Mouse (Mus musculus): Measurements from ENCODE around the gene 2610028H24Rik. TPM values are rescaled to one million over a fixed set of nuclear protein-coding genes. Genes with fewer than 3 reads are reported as not detected.

2610028H24Rik gene
- total RNA-seq (2014; rRNA removed; ENCODE audit: low replicate concordance) (not detected in 2 replicates), polyA plus RNA-seq (2015; fragmentation: Nextera tagmentation; extraction: Ambion mirVana) (0.47 TPM in 1 of 2 replicates, not detected in the other)

DNA sequence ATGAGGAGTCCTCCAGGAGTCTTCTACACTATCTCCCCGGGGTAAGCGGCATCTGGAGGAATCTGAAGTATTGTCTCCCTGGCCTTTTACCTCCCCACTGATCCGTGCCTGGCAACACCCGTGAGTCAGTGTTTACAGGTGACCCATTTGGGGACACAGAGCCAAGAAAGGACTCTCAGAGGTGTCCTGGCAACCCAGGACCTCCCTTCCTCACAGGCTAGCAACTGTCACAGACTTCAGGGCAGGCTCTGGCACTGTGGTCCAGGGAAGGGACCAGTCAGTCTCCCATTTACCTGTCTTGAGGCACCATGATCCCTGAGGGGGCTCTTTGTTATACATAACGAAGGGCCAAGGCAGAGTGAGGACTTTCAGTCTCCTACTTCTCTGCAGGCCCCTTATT, at the start of gene 2610028H24Rik:
Gene 2610028H24Rik (plus strand): TSS at position 231 of the 400 bp plus-strand sequence.
- H3K4me1 ChIP-seq (ENCODE audit: control insufficient read depth, insufficient read depth), result peaks cover 20% of the 10 kb centered on the region
- peak within 1 kb of the TSS; percentile 23; the same call in 1 of the 2 replicates for H3K9ac ChIP-seq (replicated peaks; ENCODE audit: low read depth, low read length)
- no peaks in the 10 kb centered on the region for H3K9me3 ChIP-seq (replicated peaks; ENCODE audit: control insufficient read depth, low read length)
- ATAC-seq (ENCODE audit: insufficient read depth, low read depth) (no peak), DNase-seq (ENCODE audit: low spot score) (no peak)
- H3K4me2 ChIP-seq (ENCODE audit: low read depth, low read length), result no peak within 1 kb of the TSS
- peak within 1 kb of the TSS; percentile 73 for H3K27ac ChIP-seq (ENCODE audit: low read depth)
- no peaks in the 10 kb centered on the region for H3K27me3 ChIP-seq (ENCODE audit: control insufficient read depth, insufficient read depth, low read length)
- TF ChIP-seq EP300 (IDR thresholded peaks at IDR 0.05; ENCODE audit: low read depth) (no peak), CTCF (IDR thresholded peaks at IDR 0.05; ENCODE audit: low read depth) (no peak)
- 72% methylated on average over 5 of the region's 5 CpGs for WGBS
- H3K4me3 ChIP-seq (ENCODE audit: low read depth, low read length), result no peak within 1 kb of the TSS
- no peaks in the 10 kb centered on the region for H3K36me3 ChIP-seq (replicated peaks; ENCODE audit: control insufficient read depth, insufficient read depth, low read length)

DNA sequence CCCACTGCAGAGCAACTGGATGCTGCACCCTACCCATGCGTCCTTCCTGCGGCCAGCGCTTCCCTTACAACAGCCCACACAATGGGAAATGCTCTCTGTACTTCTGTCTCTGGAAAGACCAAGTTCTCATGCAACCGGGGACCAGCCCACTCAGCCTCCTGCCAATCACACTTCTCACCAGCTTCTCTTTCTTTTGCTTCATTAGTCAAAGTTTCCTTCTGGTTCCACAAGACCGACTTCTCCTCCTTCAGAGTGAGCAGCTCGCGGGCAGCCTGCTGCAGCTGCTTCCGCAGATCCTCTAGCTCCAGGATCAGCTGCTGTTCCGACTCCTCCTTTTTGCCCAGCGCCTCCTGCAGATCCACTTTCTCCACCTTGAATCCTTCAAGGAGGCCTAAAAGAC, 40.4 kb upstream of the 2610028H24Rik start:
- Histone ChIP-seq H3K4me1 (ENCODE audit: control insufficient read depth, insufficient read depth) (no peaks in the 10 kb centered on the region), H3K9me3 (replicated peaks; ENCODE audit: control insufficient read depth, low read length) (no peaks in the 10 kb centered on the region), H3K4me2 (ENCODE audit: low read depth, low read length) (no peak overlapping the region), H3K4me3 (ENCODE audit: low read depth, low read length) (no peak overlapping the region), H3K36me3 (replicated peaks; ENCODE audit: control insufficient read depth, insufficient read depth, low read length) (peaks cover 95% of the 10 kb centered on the region), H3K27me3 (ENCODE audit: control insufficient read depth, insufficient read depth, low read length) (no peaks in the 10 kb centered on the region), H3K9ac (replicated peaks; ENCODE audit: low read depth, low read length) (no peak overlapping the region), H3K27ac (ENCODE audit: low read depth) (no peak overlapping the region)
- ATAC-seq (ENCODE audit: insufficient read depth, low read depth) (no peak), DNase-seq (ENCODE audit: low spot score) (no peak)
- no peak for TF ChIP-seq CTCF (IDR thresholded peaks at IDR 0.05; ENCODE audit: low read depth)
- 95% methylated on average over 10 of the region's 10 CpGs for WGBS

DNA sequence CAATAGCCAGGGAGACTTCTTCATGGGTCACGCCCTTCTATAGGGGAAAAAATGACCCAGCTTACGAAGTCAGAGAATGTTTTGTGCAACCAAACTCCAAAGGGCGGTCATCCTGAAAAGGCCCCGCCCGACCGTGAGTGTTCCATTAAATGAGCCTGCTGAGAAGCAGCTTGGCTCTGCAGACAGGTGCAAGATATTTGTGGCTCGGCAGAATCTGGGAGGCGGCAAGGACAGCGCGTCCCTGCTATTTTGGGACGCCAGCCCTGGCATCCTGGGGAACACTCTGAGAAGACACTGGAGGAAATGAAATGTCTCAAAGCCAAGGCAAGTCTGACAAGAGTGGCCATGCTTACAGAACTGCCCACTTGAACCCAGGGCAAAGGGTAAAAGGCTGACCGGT, 32.1 kb upstream of the 2610028H24Rik start:
- ATAC-seq (ENCODE audit: insufficient read depth, low read depth) (peak; percentile 88), DNase-seq (ENCODE audit: low spot score) (peak; percentile 63)
- H3K27me3 ChIP-seq (ENCODE audit: control insufficient read depth, insufficient read depth, low read length), result no peaks in the 10 kb centered on the region
- peak overlapping the region; percentile 97 for H3K27ac ChIP-seq (ENCODE audit: low read depth)
- H3K4me3 ChIP-seq (ENCODE audit: low read depth, low read length), result no peak overlapping the region
- no peak overlapping the region for H3K9ac ChIP-seq (replicated peaks; ENCODE audit: low read depth, low read length)
- H3K4me2 ChIP-seq (ENCODE audit: low read depth, low read length), result no peak overlapping the region
- TF ChIP-seq EP300 (IDR thresholded peaks at IDR 0.05; ENCODE audit: low read depth) (peak; percentile 72), CTCF (IDR thresholded peaks at IDR 0.05; ENCODE audit: low read depth) (no peak)
- peaks cover 73% of the 10 kb centered on the region for H3K36me3 ChIP-seq (replicated peaks; ENCODE audit: control insufficient read depth, insufficient read depth, low read length)
- no peaks in the 10 kb centered on the region for H3K4me1 ChIP-seq (ENCODE audit: control insufficient read depth, insufficient read depth)
- WGBS, result 54% methylated on average over 12 of the region's 12 CpGs
- H3K9me3 ChIP-seq (replicated peaks; ENCODE audit: control insufficient read depth, low read length), result no peaks in the 10 kb centered on the region

DNA sequence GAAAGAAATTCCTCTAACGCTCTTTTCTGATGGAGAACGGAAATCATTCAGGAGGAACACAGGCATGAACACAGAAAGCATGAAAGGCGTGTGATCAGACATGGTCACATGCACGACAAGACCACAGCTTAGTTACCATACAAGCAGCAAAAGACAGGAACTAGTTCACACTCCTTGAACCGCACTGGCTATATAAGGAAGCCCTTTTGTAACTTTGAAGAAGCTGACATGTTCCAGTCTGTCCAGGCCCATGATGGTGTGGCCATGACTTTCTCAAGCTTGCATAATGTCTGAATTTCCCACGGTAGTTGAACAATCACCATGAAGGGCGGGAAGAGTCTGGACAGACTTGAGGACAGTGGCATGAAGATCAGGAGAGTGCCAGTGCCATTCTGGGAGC, 23.2 kb upstream of the 2610028H24Rik start:
- Histone ChIP-seq H3K4me2 (ENCODE audit: low read depth, low read length) (no peak overlapping the region), H3K27me3 (ENCODE audit: control insufficient read depth, insufficient read depth, low read length) (no peaks in the 10 kb centered on the region), H3K36me3 (replicated peaks; ENCODE audit: control insufficient read depth, insufficient read depth, low read length) (peaks cover 89% of the 10 kb centered on the region), H3K9me3 (replicated peaks; ENCODE audit: control insufficient read depth, low read length) (no peaks in the 10 kb centered on the region), H3K4me3 (ENCODE audit: low read depth, low read length) (no peak overlapping the region), H3K9ac (replicated peaks; ENCODE audit: low read depth, low read length) (no peak overlapping the region), H3K4me1 (ENCODE audit: control insufficient read depth, insufficient read depth) (no peaks in the 10 kb centered on the region), H3K27ac (ENCODE audit: low read depth) (no peak overlapping the region)
- ATAC-seq (ENCODE audit: insufficient read depth, low read depth), result no peak
- WGBS, result 92% methylated on average over 7 of the region's 7 CpGs
- TF ChIP-seq CTCF (IDR thresholded peaks at IDR 0.05; ENCODE audit: low read depth) (no peak), EP300 (IDR thresholded peaks at IDR 0.05; ENCODE audit: low read depth) (no peak)
- DNase-seq (ENCODE audit: low spot score), result no peak

DNA sequence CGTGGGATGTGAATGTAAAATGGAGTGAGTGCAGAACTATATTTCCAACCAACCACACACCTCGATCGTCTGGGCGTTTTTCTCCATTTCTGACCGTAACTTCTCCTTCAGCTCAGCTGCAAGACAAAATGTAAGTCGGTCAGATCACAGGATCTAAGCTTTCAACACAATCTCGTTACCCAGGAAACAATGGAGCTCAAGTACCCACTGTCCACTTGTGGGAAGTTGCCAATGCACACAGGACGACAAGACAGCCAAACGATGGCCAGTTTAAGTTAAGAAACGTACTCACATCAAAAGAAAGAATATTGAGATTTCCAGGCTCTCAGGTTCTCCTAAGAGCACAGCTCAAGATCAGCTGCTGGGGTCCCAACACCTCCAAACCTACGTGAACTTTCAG, 15.0 kb upstream of the 2610028H24Rik start:
- WGBS, result 90% methylated on average over 11 of the region's 11 CpGs
- H3K4me3 ChIP-seq (ENCODE audit: low read depth, low read length), result no peak overlapping the region
- H3K4me1 ChIP-seq (ENCODE audit: control insufficient read depth, insufficient read depth), result no peaks in the 10 kb centered on the region
- TF ChIP-seq EP300 (IDR thresholded peaks at IDR 0.05; ENCODE audit: low read depth) (no peak), CTCF (IDR thresholded peaks at IDR 0.05; ENCODE audit: low read depth) (no peak)
- no peaks in the 10 kb centered on the region for H3K9me3 ChIP-seq (replicated peaks; ENCODE audit: control insufficient read depth, low read length)
- H3K9ac ChIP-seq (replicated peaks; ENCODE audit: low read depth, low read length), result no peak overlapping the region
- H3K36me3 ChIP-seq (replicated peaks; ENCODE audit: control insufficient read depth, insufficient read depth, low read length), result peaks cover 97% of the 10 kb centered on the region
- no peaks in the 10 kb centered on the region for H3K27me3 ChIP-seq (ENCODE audit: control insufficient read depth, insufficient read depth, low read length)
- no peak overlapping the region for H3K4me2 ChIP-seq (ENCODE audit: low read depth, low read length)
- H3K27ac ChIP-seq (ENCODE audit: low read depth), result no peak overlapping the region
- no peak for ATAC-seq (ENCODE audit: insufficient read depth, low read depth)
- no peak for DNase-seq (ENCODE audit: low spot score)
